Mouse (Mus musculus): Measurements from ENCODE around the gene Zfp784. TPM values are rescaled to one million over a fixed set of nuclear protein-coding genes. Genes with fewer than 3 reads are reported as not detected.
A peak's percentile ranks its signal among the peaks of the same experiment; 100 is the strongest.

Gene Zfp784
- total and polyA plus RNA-seq, 3 experiments = 0.96 to 2.9 TPM; not detected in 1

DNA sequence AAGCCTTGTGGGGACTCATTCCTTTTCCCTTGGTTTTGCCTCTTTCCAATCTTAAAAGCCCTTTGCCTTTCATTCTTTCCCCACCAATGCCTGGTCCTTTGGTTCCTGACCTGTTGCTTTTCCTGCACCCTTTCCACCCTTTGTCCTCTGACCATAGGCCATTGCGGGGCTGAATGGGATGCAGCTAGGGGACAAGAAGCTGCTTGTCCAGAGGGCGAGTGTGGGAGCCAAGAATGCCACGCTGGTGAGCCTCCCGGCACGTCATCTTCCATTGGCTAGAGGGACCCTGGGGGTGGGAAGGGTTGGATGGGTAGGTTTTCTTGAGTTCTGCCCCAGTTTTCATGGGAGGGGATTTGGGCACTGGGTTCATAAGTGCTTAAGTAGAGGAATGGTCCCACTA lies 36.7 kb upstream of the Zfp784 start:
- Histone ChIP-seq H3K79me2 (ENCODE audit: control insufficient read depth, insufficient read depth, low read length, poor library complexity) (peaks cover 18% of the 10 kb centered on the region), H3K27ac (ENCODE audit: control insufficient read depth, low read depth, low read length) (no peak overlapping the region), H3K27me3 (ENCODE audit: control insufficient read depth in 1 of 2, insufficient read depth in 2 of 2, low read length in 2 of 2) (no peaks in the 10 kb centered on the region), H3K9ac (ENCODE audit: control insufficient read depth, low read depth, low read length, poor library complexity, severe bottlenecking) (no peak overlapping the region), H3K36me3 (ENCODE audit: control insufficient read depth in 1 of 2, insufficient read depth in 2 of 2, low read length in 2 of 2) (peaks cover 48% of the 10 kb centered on the region in 2 experiments), H3K4me1 (ENCODE audit: control insufficient read depth in 1 of 2, insufficient read depth in 2 of 2, low read length in 2 of 2) (peaks cover 12 to 32% of the 10 kb centered on the region in 2 experiments), H3K9me3 (replicated peaks; ENCODE audit: insufficient read depth, low read length) (no peaks in the 10 kb centered on the region), H3K4me3 (ENCODE audit: control insufficient read depth in 1 of 2, insufficient read depth in 1 of 2, low read depth in 2 of 2, low read length in 2 of 2) (no peak overlapping the region)
- no peak for DNase-seq (ENCODE audit: low read depth, low spot score)
- TF ChIP-seq ZNF384 (IDR thresholded peaks at IDR 0.05; ENCODE audit: low read depth, low read length) (no peak), EP300 (IDR thresholded peaks at IDR 0.05; ENCODE audit: low read depth in 1 of 2, low read length in 2 of 2) (no peak), CHD2 (IDR thresholded peaks at IDR 0.05; ENCODE audit: low read length) (no peak), NELFE (IDR thresholded peaks at IDR 0.05; ENCODE audit: low read depth, low read length) (no peak), MYB (IDR thresholded peaks at IDR 0.05; ENCODE audit: low read depth, low read length) (no peak), BHLHE40 (IDR thresholded peaks at IDR 0.05; ENCODE audit: borderline replicate concordance, low read depth, low read length) (no peak), KAT2A (conservative IDR thresholded peaks at IDR 0.05; ENCODE audit: low read depth, low read length) (no peak), POLR2AphosphoS5 (IDR thresholded peaks at IDR 0.05; ENCODE audit: borderline replicate concordance, low read depth, low read length) (no peak), MYC (IDR thresholded peaks at IDR 0.05; ENCODE audit: low read depth, low read length) (no peak), RAD21 (IDR thresholded peaks at IDR 0.05; ENCODE audit: low read depth, low read length) (no peak), ZKSCAN1 (IDR thresholded peaks at IDR 0.05; ENCODE audit: low read depth, low read length) (no peak), MAFK (IDR thresholded peaks at IDR 0.05; ENCODE audit: borderline replicate concordance, low read depth, low read length) (no peak), ETS1 (IDR thresholded peaks at IDR 0.05; ENCODE audit: low read depth, low read length) (no peak), GABPA (IDR thresholded peaks at IDR 0.05; ENCODE audit: low read depth, low read length) (no peak), TBP (IDR thresholded peaks at IDR 0.05; ENCODE audit: low read depth, low read length) (no peak), JUND (IDR thresholded peaks at IDR 0.05; ENCODE audit: low read depth, low read length) (no peak), MXI1 (IDR thresholded peaks at IDR 0.05; ENCODE audit: low read depth, low read length) (no peak), UBTF (IDR thresholded peaks at IDR 0.05; ENCODE audit: borderline replicate concordance, insufficient read depth, low read depth, low read length) (no peak)

DNA sequence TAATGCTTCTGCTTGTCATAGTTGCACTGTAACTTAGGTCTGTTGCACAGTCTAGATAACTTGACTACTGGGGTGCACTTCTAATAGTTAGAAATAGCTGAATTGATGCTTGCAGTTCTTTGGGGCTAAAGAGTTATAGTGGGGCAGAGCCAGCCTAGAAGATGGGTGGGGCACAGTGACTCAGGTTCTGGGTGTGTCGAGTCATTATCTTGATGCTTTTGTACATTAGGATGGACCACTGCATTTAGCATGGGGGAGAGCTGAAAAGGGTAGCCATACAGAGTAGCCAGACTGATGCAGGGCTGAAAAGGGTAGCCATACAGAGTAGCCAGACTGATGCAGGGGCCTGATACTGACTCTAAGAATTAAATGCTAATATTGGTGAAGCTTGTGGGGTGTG lies 35.3 kb upstream of the Zfp784 start:
- H3K27ac ChIP-seq (ENCODE audit: control insufficient read depth, low read depth, low read length) = no peak overlapping the region
- peaks cover 12 to 32% of the 10 kb centered on the region in 2 experiments for H3K4me1 ChIP-seq (ENCODE audit: control insufficient read depth in 1 of 2, insufficient read depth in 2 of 2, low read length in 2 of 2)
- peak; percentile 62 for DNase-seq (ENCODE audit: low read depth, low spot score)
- peaks cover 26% of the 10 kb centered on the region for H3K79me2 ChIP-seq (ENCODE audit: control insufficient read depth, insufficient read depth, low read length, poor library complexity)
- no peak overlapping the region for H3K9ac ChIP-seq (ENCODE audit: control insufficient read depth, low read depth, low read length, poor library complexity, severe bottlenecking)
- peaks cover 48 to 50% of the 10 kb centered on the region in 2 experiments for H3K36me3 ChIP-seq (ENCODE audit: control insufficient read depth in 1 of 2, insufficient read depth in 2 of 2, low read length in 2 of 2)
- no peaks in the 10 kb centered on the region for H3K9me3 ChIP-seq (replicated peaks; ENCODE audit: insufficient read depth, low read length)
- H3K27me3 ChIP-seq (ENCODE audit: control insufficient read depth in 1 of 2, insufficient read depth in 2 of 2, low read length in 2 of 2) = no peaks in the 10 kb centered on the region
- H3K4me3 ChIP-seq (ENCODE audit: control insufficient read depth in 1 of 2, insufficient read depth in 1 of 2, low read depth in 2 of 2, low read length in 2 of 2) = no peak overlapping the region
- TF ChIP-seq RAD21 (IDR thresholded peaks at IDR 0.05; ENCODE audit: low read depth, low read length) (no peak), GATA1 (IDR thresholded peaks at IDR 0.05; ENCODE audit: low read depth, low read length) (peak; percentile 52; the same call in 1 of the 2 replicates), POLR2A (IDR thresholded peaks at IDR 0.05; ENCODE audit: control insufficient read depth in 1 of 2, insufficient read depth in 1 of 2, low read depth in 1 of 2, low read length in 2 of 2, poor library complexity in 1 of 2) (0 out of 4 replicates have a peak, but pooled peaks of 1 of the 2 experiments have one; percentile 17), USF2 (IDR thresholded peaks at IDR 0.05; ENCODE audit: borderline replicate concordance in 1 of 2, insufficient read depth in 1 of 2, low read depth in 1 of 2, low read length in 2 of 2) (no peak)
